Mouse (Mus musculus) CH12.LX (cell line): Measurements from ENCODE around the gene Usp39. TPM values are rescaled to one million over a fixed set of nuclear protein-coding genes. Genes with fewer than 3 reads are reported as not detected.

Experiments
- DNase-seq: peaks from one replicate; pipeline ENCODE4 v3.0.0-alpha.2; 2013; ENCODE audit errors: extremely low read depth
- H3K27ac ChIP-seq: 2 replicates; pipeline ENCODE4 v1.5.1; 2012; ENCODE audit warnings: low read depth, mild to moderate bottlenecking, control low read depth, moderate library complexity; ENCODE audit not compliant: insufficient read depth
- H3K27me3 ChIP-seq: replicated peaks from 2 replicates; pipeline ENCODE3; 2012; ENCODE audit warnings: inconsistent platforms
- H3K36me3 ChIP-seq, 2 experiments: replicated peaks in 1 of 2; 2 replicates each; pipeline versions ENCODE3 to v1.6.1; 2012; ENCODE audit warnings: inconsistent platforms in 1 of 2, low read length in 1 of 2, mild to moderate bottlenecking in 1 of 2, mixed read lengths in 1 of 2, moderate library complexity in 1 of 2; ENCODE audit not compliant: control insufficient read depth in 1 of 2, insufficient read depth in 1 of 2
- H3K4me1 ChIP-seq, 2 experiments: 2 replicates each; pipeline ENCODE4 v1.6.1; 2012; ENCODE audit warnings: inconsistent platforms in 1 of 2, moderate library complexity in 1 of 2; ENCODE audit not compliant: insufficient read depth in 2 of 2, control insufficient read depth in 1 of 2
- H3K4me2 ChIP-seq: 2 replicates; pipeline ENCODE4 v1.6.1; 2012; ENCODE audit warnings: low read depth, mild to moderate bottlenecking, control low read depth; ENCODE audit not compliant: poor library complexity, insufficient read depth, severe bottlenecking
- H3K4me3 ChIP-seq, 3 experiments: fragments of 150-350 bp in 1 of 3; sonication (generic) in 1 of 3; replicated peaks in 1 of 3; 2 replicates each; pipeline versions ENCODE3 to v1.5.1; 2011 to 2012; ENCODE audit warnings: low read depth in 2 of 3, low read length in 2 of 3, mild to moderate bottlenecking in 2 of 3, moderate library complexity in 2 of 3, control low read depth in 1 of 3, improper control_type of control experiment in 1 of 3, inconsistent platforms in 1 of 3, mixed read lengths in 1 of 3; ENCODE audit not compliant: poor library complexity in 1 of 3
- H3K79me2 ChIP-seq: replicated peaks from 2 replicates; pipeline ENCODE4 v1.6.1; 2012; ENCODE audit warnings: mild to moderate bottlenecking, moderate library complexity; ENCODE audit not compliant: control insufficient read depth, poor library complexity, insufficient read depth, severe bottlenecking; ENCODE audit errors: extremely low read depth
- H3K9ac ChIP-seq: 2 replicates; pipeline ENCODE4 v1.6.1; 2012; ENCODE audit warnings: low read depth, mild to moderate bottlenecking, control low read depth, moderate library complexity; ENCODE audit not compliant: insufficient read depth
- H3K9me3 ChIP-seq: replicated peaks from 2 replicates; pipeline ENCODE3; 2012; ENCODE audit warnings: low read length, inconsistent platforms, mixed read lengths
- BHLHE40 ChIP-seq: IDR thresholded peaks from 2 replicates; pipeline ENCODE4 v1.6.1; 2011; ENCODE audit warnings: mild to moderate bottlenecking, low read depth, low read length, improper control_type of control experiment
- CHD2 ChIP-seq: IDR thresholded peaks from 2 replicates; pipeline ENCODE4 v1.6.1; 2011; ENCODE audit warnings: low read length, improper control_type of control experiment
- CTCF ChIP-seq, 2 experiments: IDR thresholded peaks in 1 of 2; conservative IDR thresholded peaks in 1 of 2; 2 replicates each; pipeline ENCODE4 v1.5.1; 2011 to 2012; ENCODE audit warnings: low read depth in 2 of 2, low read length in 2 of 2, improper control_type of control experiment in 1 of 2, inconsistent platforms in 1 of 2, mild to moderate bottlenecking in 1 of 2, moderate library complexity in 1 of 2
- EP300 ChIP-seq: IDR thresholded peaks from 2 replicates; pipeline ENCODE4 v1.6.1; 2011; ENCODE audit warnings: low read length, improper control_type of control experiment
- GABPA ChIP-seq: IDR thresholded peaks from 2 replicates; pipeline ENCODE4 v1.6.1; 2012; ENCODE audit warnings: low read depth, low read length, improper control_type of control experiment, inconsistent platforms; ENCODE audit not compliant: insufficient replicate concordance
- HCFC1 ChIP-seq: IDR thresholded peaks from 2 replicates; pipeline ENCODE4 v1.6.1; 2012; ENCODE audit warnings: low read depth, mild to moderate bottlenecking, inconsistent platforms, low read length, improper control_type of control experiment
- JUN ChIP-seq: IDR thresholded peaks from 2 replicates; pipeline ENCODE4 v1.6.1; 2011; ENCODE audit warnings: low read depth, mild to moderate bottlenecking, low read length, improper control_type of control experiment, moderate library complexity; ENCODE audit not compliant: insufficient read depth
- JUND ChIP-seq: conservative IDR thresholded peaks from 2 replicates; pipeline ENCODE4 v1.6.1; 2011; ENCODE audit warnings: low read depth, low read length, improper control_type of control experiment
- MAFK ChIP-seq: IDR thresholded peaks from 2 replicates; pipeline ENCODE4 v1.6.1; 2011; ENCODE audit warnings: low read length, improper control_type of control experiment; ENCODE audit not compliant: insufficient replicate concordance
- MAX ChIP-seq: IDR thresholded peaks from 2 replicates; pipeline ENCODE4 v1.6.1; 2011; ENCODE audit warnings: low read length, improper control_type of control experiment
- MAZ ChIP-seq: IDR thresholded peaks from 2 replicates; pipeline ENCODE4 v1.6.1; 2012; ENCODE audit warnings: low read depth, mild to moderate bottlenecking, inconsistent platforms, low read length, improper control_type of control experiment, moderate library complexity
- MEF2A ChIP-seq: IDR thresholded peaks from 2 replicates; pipeline ENCODE4 v1.6.1; 2014; ENCODE audit warnings: low read depth, mild to moderate bottlenecking, inconsistent platforms, low read length, improper control_type of control experiment, borderline replicate concordance
- POLR2AphosphoS2 ChIP-seq: IDR thresholded peaks from 2 replicates; pipeline ENCODE4 v1.6.1; 2011; ENCODE audit warnings: low read depth, low read length, improper control_type of control experiment
- USF1 ChIP-seq: IDR thresholded peaks from 2 replicates; pipeline ENCODE4 v1.6.1; 2014; ENCODE audit warnings: low read depth, mild to moderate bottlenecking, inconsistent platforms, low read length, improper control_type of control experiment
- ZMIZ1 ChIP-seq: IDR thresholded peaks from 2 replicates; pipeline ENCODE4 v1.6.1; 2012; ENCODE audit warnings: low read depth, mild to moderate bottlenecking, inconsistent platforms, low read length, improper control_type of control experiment
- ZNF384 ChIP-seq: IDR thresholded peaks from 2 replicates; pipeline ENCODE4 v1.6.1; 2012; ENCODE audit warnings: low read depth, low read length, improper control_type of control experiment, inconsistent platforms
- dilution Hi-C: fragments of 300-500 bp; cut with MboI; formaldehyde crosslinking; loops from 2 replicates; pipeline ENCODE4 v1.14.3; 2020; ENCODE audit warnings: low sequenced_read_pairs; ENCODE audit not compliant: extremely low pct_unique_long_range_greater_than_20kb, extremely low pct_ligation_motif_present
- in situ Hi-C: fragments of 300-500 bp; cut with MboI; formaldehyde crosslinking; loops from 3 replicates; pipeline ENCODE4 v1.14.3; 2019; ENCODE audit warnings: low sequenced_read_pairs, low pct_ligation_motif_present, low pct_unique_long_range_greater_than_20kb, mixed read lengths
- polyA plus RNA-seq: library from polyadenylated mRNA; unstranded; fragments of >175 nt; gene quantifications from 2 replicates; pipeline ENCODE4 v1.2.1, GENCODE M21; 2012; ENCODE audit warnings: low read depth; ENCODE audit not compliant: insufficient read length
- total RNA-seq, 2 experiments: library from RNA; depleted of rRNA; stranded (reverse); fragments of 300-350 nt in 1 of 2; fragments of >200 nt in 1 of 2; gene quantifications; 2 replicates each; pipeline ENCODE4 v1.2.3; 2012 to 2014

Gene Usp39
- total and polyA plus RNA-seq, 3 experiments: 74.5 to 138 (median 88.2) TPM

DNA sequence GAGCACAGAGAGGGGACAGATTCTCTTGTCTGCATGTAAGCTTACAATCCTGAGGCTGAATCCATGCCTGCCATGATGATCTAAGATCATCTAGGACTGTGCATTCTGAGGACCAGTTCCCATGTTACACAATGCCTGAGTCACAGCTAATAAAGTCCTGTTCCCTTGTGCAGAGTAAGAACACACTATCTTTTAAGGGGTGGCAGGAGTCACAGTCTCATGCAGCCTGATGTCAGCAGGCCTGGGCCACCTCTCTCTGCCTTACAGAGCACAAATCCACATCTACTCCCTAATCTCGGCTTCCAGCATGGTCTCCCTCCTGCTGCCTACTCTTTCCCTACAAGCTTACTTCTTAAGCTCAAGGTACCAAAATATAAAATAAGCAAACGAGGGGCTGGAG is 29.6 kb downstream of the Usp39 start:
- TF ChIP-seq ZNF384: no peak
- TF ChIP-seq EP300: no peak
- no peak for TF ChIP-seq BHLHE40
- no peak for TF ChIP-seq POLR2AphosphoS2
- TF ChIP-seq ZMIZ1: no peak
- TF ChIP-seq MAZ: no peak
- TF ChIP-seq GABPA: no peak
- no peaks in the 10 kb centered on the region for H3K4me1 ChIP-seq
- no peak overlapping the region for H3K4me3 ChIP-seq
- DNase-seq: no peak
- in situ Hi-C loops: no loop called here
- no peaks in the 10 kb centered on the region for H3K9me3 ChIP-seq
- H3K27ac ChIP-seq: no peak overlapping the region
- H3K79me2 ChIP-seq: no peaks in the 10 kb centered on the region
- no peak overlapping the region for H3K9ac ChIP-seq
- no peak overlapping the region for H3K4me2 ChIP-seq
- H3K27me3 ChIP-seq: no peaks in the 10 kb centered on the region
- H3K36me3 ChIP-seq: peaks cover 60 to 83% of the 10 kb centered on the region in 2 experiments
- dilution Hi-C loops: no loop called here

DNA sequence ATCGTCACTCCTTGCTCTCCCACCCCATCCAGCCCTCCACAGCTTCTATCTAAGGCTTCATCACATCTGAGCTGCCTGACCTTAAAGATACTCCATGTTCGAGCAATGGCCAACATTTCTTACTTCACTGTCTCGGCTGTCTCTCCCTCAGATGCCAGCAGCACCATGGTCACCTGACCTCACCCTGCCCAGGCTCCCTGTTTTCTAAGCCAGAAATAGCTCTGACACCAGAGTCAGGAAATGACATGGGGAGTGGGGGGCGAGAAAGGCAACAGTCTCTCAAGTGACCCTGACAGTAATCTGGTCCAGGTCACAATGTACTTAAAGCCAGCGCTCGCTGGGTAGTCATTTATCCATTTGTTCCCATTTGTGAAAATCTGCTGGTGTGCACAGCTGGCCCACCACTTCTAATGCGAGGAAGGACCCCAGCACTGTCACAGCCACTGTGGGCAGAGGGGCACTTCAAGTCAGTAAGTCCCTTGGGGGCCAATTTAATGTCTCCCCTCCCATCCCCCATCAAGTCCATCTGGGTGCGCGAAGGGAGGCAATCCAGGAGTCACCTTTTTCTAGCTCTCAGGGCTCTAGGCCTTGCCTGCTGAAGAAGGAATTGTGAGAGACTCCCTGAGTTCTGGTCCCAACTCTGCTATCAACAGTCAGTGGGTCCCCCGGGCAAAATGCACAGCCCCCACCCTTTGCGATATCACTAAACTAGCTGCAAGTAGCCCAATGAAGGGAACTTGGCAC is 31.7 kb downstream of the Usp39 start:
- Histone ChIP-seq H3K27me3 (no peaks in the 10 kb centered on the region), H3K27ac (no peak overlapping the region), H3K4me3 (no peak overlapping the region), H3K9me3 (no peaks in the 10 kb centered on the region), H3K4me1 (no peaks in the 10 kb centered on the region), H3K79me2 (no peaks in the 10 kb centered on the region), H3K9ac (no peak overlapping the region), H3K4me2 (no peak overlapping the region), H3K36me3 (peaks cover 41 to 65% of the 10 kb centered on the region in 2 experiments)
- dilution Hi-C loops: no loop called here
- DNase-seq: no peak
- in situ Hi-C loops: no loop called here
- TF ChIP-seq MEF2A (no peak), POLR2AphosphoS2 (no peak), EP300 (no peak), HCFC1 (no peak), JUND (no peak), ZNF384 (no peak), CHD2 (no peak), CTCF (conservative IDR thresholded peaks at IDR 0.05 in 1 of 2, IDR thresholded peaks at IDR 0.05 in 1 of 2; ENCODE audit: low read depth in 2 of 2, low read length in 2 of 2) (no peak), MAFK (no peak), USF1 (no peak), JUN (no peak), MAX (no peak)
